Comparison of ENCODE assay signal across 11 mouse cellular contexts in genomic region chr9:104088555-104088954, GRCm38 (mm10). TPM values are rescaled to one million over a fixed set of nuclear protein-coding genes. Genes with fewer than 3 reads are reported as not detected.
A peak's percentile ranks its signal among the peaks of the same experiment; 100 is the strongest.
DNase-seq lines count a peak whose midpoint lies in the region; ATAC-seq lines count a peak whose summit lies in the region.
"Had no signal": no experiment of that assay in that cellular context is flagged by ENCODE, and none has a peak within 500 bp of the region (broad histone marks: within the 10 kb centered on the region; RNA-seq: fewer than 3 reads in every experiment).

No protein-coding gene starts in this region.

- ATAC-seq in forebrain, embryonic 14.5 days, result no peak
- ATAC-seq in neural tube, embryonic 15.5 days (ENCODE audit: low FRiP score), result no peak
- no peak for ATAC-seq in erythroid progenitor cell, adult 5-6 weeks (replicated peaks; ENCODE audit: low FRiP score, poor library complexity, severe bottlenecking)
- ATAC-seq in granulocyte monocyte progenitor cell, adult 5-6 weeks (replicated peaks; ENCODE audit: poor library complexity, severe bottlenecking), result no peak

- H3K9me3 ChIP-seq in forebrain, embryonic 14.5 days (replicated peaks; ENCODE audit: control insufficient read depth, low read length), result no peaks in the 10 kb centered on the region
- H3K9me3 ChIP-seq in forebrain, embryonic 10.5 days, result no peaks in the 10 kb centered on the region
- no peaks in the 10 kb centered on the region for H3K9me3 ChIP-seq in neural tube, embryonic 15.5 days (replicated peaks)
- H3K9me3 ChIP-seq: neural tube, embryonic 12.5 days had no signal

- H3K27ac ChIP-seq in forebrain, embryonic 14.5 days (ENCODE audit: low read depth, low read length), result no peak overlapping the region
- no peak overlapping the region for H3K27ac ChIP-seq in forebrain, embryonic 10.5 days
- peak overlapping the region; percentile 23; the same call in 1 of the 2 replicates for H3K27ac ChIP-seq in neural tube, embryonic 15.5 days (replicated peaks)
- H3K27ac ChIP-seq: neural tube, embryonic 12.5 days had no signal

- no peak overlapping the region for H3K9ac ChIP-seq in forebrain, embryonic 14.5 days (ENCODE audit: low read length)
- no peak overlapping the region for H3K9ac ChIP-seq in neural tube, embryonic 15.5 days (replicated peaks)
- H3K9ac ChIP-seq: neural tube, embryonic 12.5 days had no signal

- WGBS in forebrain, embryonic 14.5 days, result 32% methylated on average over 8 of the region's 8 CpGs
- WGBS in forebrain, embryonic 10.5 days, result 85% methylated on average over 8 of the region's 8 CpGs
- WGBS in neural tube, embryonic 15.5 days, result 53% methylated on average over 8 of the region's 8 CpGs

- H3K4me2 ChIP-seq in forebrain, embryonic 14.5 days (ENCODE audit: low read length), result no peak overlapping the region
- H3K4me2 ChIP-seq in neural tube, embryonic 15.5 days, result no peak overlapping the region
- H3K4me2 ChIP-seq: neural tube, embryonic 12.5 days had no signal

- 0 out of 2 replicates have a peak, but pooled peaks cover 2% of the 10 kb centered on the region for H3K36me3 ChIP-seq in forebrain, embryonic 14.5 days (ENCODE audit: control insufficient read depth, insufficient read depth, low read length)
- no peaks in the 10 kb centered on the region for H3K36me3 ChIP-seq in forebrain, embryonic 10.5 days (replicated peaks)
- 0 out of 2 replicates have a peak, but pooled peaks cover 5% of the 10 kb centered on the region for H3K36me3 ChIP-seq in neural tube, embryonic 15.5 days
- H3K36me3 ChIP-seq: neural tube, embryonic 12.5 days had no signal

- no peak overlapping the region for H3K4me3 ChIP-seq in forebrain, embryonic 14.5 days (ENCODE audit: low read depth, low read length)
- H3K4me3 ChIP-seq in forebrain, embryonic 10.5 days, result no peak overlapping the region
- no peak overlapping the region for H3K4me3 ChIP-seq in neural tube, embryonic 15.5 days (replicated peaks)
- H3K4me3 ChIP-seq: neural tube, embryonic 12.5 days had no signal

- H3K27me3 ChIP-seq in forebrain, embryonic 14.5 days (replicated peaks; ENCODE audit: control insufficient read depth, insufficient read depth, low read length), result no peaks in the 10 kb centered on the region
- no peaks in the 10 kb centered on the region for H3K27me3 ChIP-seq in forebrain, embryonic 10.5 days (ENCODE audit: poor library complexity, severe bottlenecking)
- no peaks in the 10 kb centered on the region for H3K27me3 ChIP-seq in neural tube, embryonic 15.5 days (replicated peaks)
- H3K27me3 ChIP-seq: neural tube, embryonic 12.5 days had no signal

- peaks cover 6% of the 10 kb centered on the region; the same call in 1 of the 2 replicates for H3K4me1 ChIP-seq in forebrain, embryonic 14.5 days (ENCODE audit: control insufficient read depth, insufficient read depth, low read length)
- H3K4me1 ChIP-seq in forebrain, embryonic 10.5 days, result no peaks in the 10 kb centered on the region
- H3K4me1 ChIP-seq in neural tube, embryonic 15.5 days, result no peaks in the 10 kb centered on the region
- H3K4me1 ChIP-seq: neural tube, embryonic 12.5 days had no signal

- DNase-seq in forebrain, embryonic 14.5 days (ENCODE audit: low spot score), result peak; percentile 66
- no peak for DNase-seq in forebrain, embryonic 10.5 days (ENCODE audit: extremely low spot score, low spot score)
- peak; percentile 36 to 51 for DNase-seq in right cerebral cortex, postnatal 10 days (ENCODE audit: low spot score in 2 of 2)
- DNase-seq in right cerebral cortex, adult 18-20 months, result no peak
- peak; percentile 32 to 35 for DNase-seq in kidney, adult 8-10 months
- DNase-seq: cerebellum, adult 9-11 months had no signal

RNA-seq across cellular contexts. Expression of gene Acad11, which starts 25.4 kb away (rescaled TPM):
- polyA plus RNA-seq in forebrain, embryonic 14.5 days (2014; fragmentation: Nextera tagmentation; extraction: Ambion mirVana), result 7.4 and 8.1 TPM in 2 replicates
- 8.6 and 9.0 TPM in 2 replicates for polyA plus RNA-seq in forebrain, embryonic 10.5 days (2016; fragmentation: Nextera tagmentation; extraction: Ambion mirVana)
- 6.4 and 10.3 TPM in 2 replicates for polyA plus RNA-seq in neural tube, embryonic 15.5 days (2015; fragmentation: Nextera tagmentation; extraction: Ambion mirVana)
- 2.1 and 3.6 TPM in 2 replicates for total RNA-seq in erythroid progenitor cell, adult 5-6 weeks (2015; ENCODE audit: low replicate concordance)
- total RNA-seq in erythroid progenitor cell, adult 5-6 weeks (2017; ENCODE audit: low replicate concordance), result 3.5 and 3.9 TPM in 2 replicates
- 25.1 and 32.9 TPM in 2 replicates for total RNA-seq in granulocyte monocyte progenitor cell, adult 5-6 weeks (2014; fragmentation: Nextera tagmentation)
- total RNA-seq in granulocyte monocyte progenitor cell, adult 5-6 weeks (2017), result 26.1 and 31.1 TPM in 2 replicates

RNA-seq across cellular contexts. Expression of gene Uba5, which starts 25.6 kb away (rescaled TPM):
- polyA plus RNA-seq in forebrain, embryonic 14.5 days (2014; fragmentation: Nextera tagmentation; extraction: Ambion mirVana), result 73.6 and 75.3 TPM in 2 replicates
- 42.8 and 43.0 TPM in 2 replicates for polyA plus RNA-seq in forebrain, embryonic 10.5 days (2016; fragmentation: Nextera tagmentation; extraction: Ambion mirVana)
- polyA plus RNA-seq in neural tube, embryonic 15.5 days (2015; fragmentation: Nextera tagmentation; extraction: Ambion mirVana), result 64.3 and 68.0 TPM in 2 replicates
- total RNA-seq in erythroid progenitor cell, adult 5-6 weeks (2015; ENCODE audit: low replicate concordance), result 5.0 and 13.8 TPM in 2 replicates
- 7.1 and 10.8 TPM in 2 replicates for total RNA-seq in erythroid progenitor cell, adult 5-6 weeks (2017; ENCODE audit: low replicate concordance)
- 49.3 and 57.4 TPM in 2 replicates for total RNA-seq in granulocyte monocyte progenitor cell, adult 5-6 weeks (2014; fragmentation: Nextera tagmentation)
- 52.5 and 54.0 TPM in 2 replicates for total RNA-seq in granulocyte monocyte progenitor cell, adult 5-6 weeks (2017)

RNA-seq across cellular contexts. Expression of gene Ackr4, which starts 38.2 kb away (rescaled TPM):
- 0.33 and 0.35 TPM in 2 replicates for polyA plus RNA-seq in forebrain, embryonic 14.5 days (2014; fragmentation: Nextera tagmentation; extraction: Ambion mirVana)
- 0.46 and 0.54 TPM in 2 replicates for polyA plus RNA-seq in forebrain, embryonic 10.5 days (2016; fragmentation: Nextera tagmentation; extraction: Ambion mirVana)
- polyA plus RNA-seq in neural tube, embryonic 15.5 days (2015; fragmentation: Nextera tagmentation; extraction: Ambion mirVana), result 3.3 and 8.8 TPM in 2 replicates
- total RNA-seq in erythroid progenitor cell, adult 5-6 weeks (2015; ENCODE audit: low replicate concordance), result 1.1 and 3.8 TPM in 2 replicates
- total RNA-seq in erythroid progenitor cell, adult 5-6 weeks (2017; ENCODE audit: low replicate concordance), result 1.1 TPM in 1 of 2 replicates, not detected in the other
- not detected in 2 replicates for total RNA-seq in granulocyte monocyte progenitor cell, adult 5-6 weeks (2014; fragmentation: Nextera tagmentation)
- 0.09 TPM in 1 of 2 replicates, not detected in the other for total RNA-seq in granulocyte monocyte progenitor cell, adult 5-6 weeks (2017)

RNA-seq across cellular contexts. Expression of gene Gm28305, which starts 48.1 kb away (rescaled TPM):
- not detected in 2 replicates for polyA plus RNA-seq in forebrain, embryonic 14.5 days (2014; fragmentation: Nextera tagmentation; extraction: Ambion mirVana)
- polyA plus RNA-seq in forebrain, embryonic 10.5 days (2016; fragmentation: Nextera tagmentation; extraction: Ambion mirVana), result not detected in 2 replicates
- polyA plus RNA-seq in neural tube, embryonic 15.5 days (2015; fragmentation: Nextera tagmentation; extraction: Ambion mirVana), result not detected in 2 replicates
- total RNA-seq in erythroid progenitor cell, adult 5-6 weeks (2015; ENCODE audit: low replicate concordance), result not detected in 2 replicates
- not detected in 2 replicates for total RNA-seq in erythroid progenitor cell, adult 5-6 weeks (2017; ENCODE audit: low replicate concordance)
- total RNA-seq in granulocyte monocyte progenitor cell, adult 5-6 weeks (2014; fragmentation: Nextera tagmentation), result not detected in 2 replicates
- total RNA-seq in granulocyte monocyte progenitor cell, adult 5-6 weeks (2017), result not detected in 2 replicates
- total RNA-seq: layer of hippocampus, postnatal 25 days had no signal
- polyA plus RNA-seq: neural tube, embryonic 12.5 days had no signal

Comparison
In these comparisons a context has a peak if more than half of its experiments do, and no peak if none do; other contexts are left out.
1. DNase-seq: peak in forebrain, embryonic 14.5 days (single experiment), right cerebral cortex, postnatal 10 days (2 of 2) and kidney, adult 8-10 months (2 of 2); none in forebrain, embryonic 10.5 days (single experiment) and right cerebral cortex, adult 18-20 months (single experiment).